Mouse (Mus musculus) cerebellum, adult 8-10 months (tissue): Measurements from ENCODE around the gene Cldn12.
A peak's percentile ranks its signal among the peaks of the same experiment; 100 is the strongest.

Experiments
- DNase-seq: peaks from one replicate; pipeline ENCODE4 v3.0.0; 2022

Gene Cldn12

GRCm38 (mm10) chr5:5494269-5495005, 20.3 kb downstream of the Cldn12 start:
- peak; percentile 43 for DNase-seq

- DNase-seq, result no peak
Observed at GRCm38 (mm10) chr5:5492163-5492562, 22.6 kb downstream of the Cldn12 start.

GRCm38 (mm10) chr5:5486071-5486470, 28.7 kb downstream of the Cldn12 start:
- DNase-seq, result no peak

GRCm38 (mm10) chr5:5483254-5483858, 31.4 kb downstream of the Cldn12 start:
- no peak for DNase-seq

GRCm38 (mm10) chr5:5481662-5482061, 33.1 kb downstream of the Cldn12 start:
- DNase-seq, result no peak

GRCm38 (mm10) chr5:5479043-5479442, 35.7 kb downstream of the Cldn12 start, which contains the start of gene 1700015F17Rik:
Gene 1700015F17Rik (minus strand): TSS chr5:5479143.
- no peak for DNase-seq

- DNase-seq, result no peak
Observed at GRCm38 (mm10) chr5:5476133-5476532, 38.6 kb downstream of the Cldn12 start.

GRCm38 (mm10) chr5:5465256-5465655, 49.5 kb downstream of the Cldn12 start:
- no peak for DNase-seq
